Mouse (Mus musculus) megakaryocyte, adult 5-6 weeks (primary cell): ENCODE measurements around the gene Elovl6. TPM values are rescaled to one million over a fixed set of nuclear protein-coding genes. Genes with fewer than 3 reads are reported as not detected.

ENCODE experiments used
- ATAC-seq: 2 replicates; pipeline ENCODE4 v1.8.0; 2016; ENCODE audit warnings: mild to moderate bottlenecking, inconsistent platforms; ENCODE audit not compliant: poor library complexity, severe bottlenecking
- total RNA-seq, 2 experiments: library from RNA; stranded (forward) in 1 of 2; stranded (reverse) in 1 of 2; fragments of 153-499, 151-499 nt in 1 of 2; fragments of 221-1000, 200-1000 nt in 1 of 2; gene quantifications; 2 replicates each; pipeline versions ENCODE4 v1.2.3 to v1.2.4; 2015 to 2017

The Elovl6 gene
- total RNA-seq, 2 experiments from 2014 or later = 9.5 to 13.7 TPM

DNA sequence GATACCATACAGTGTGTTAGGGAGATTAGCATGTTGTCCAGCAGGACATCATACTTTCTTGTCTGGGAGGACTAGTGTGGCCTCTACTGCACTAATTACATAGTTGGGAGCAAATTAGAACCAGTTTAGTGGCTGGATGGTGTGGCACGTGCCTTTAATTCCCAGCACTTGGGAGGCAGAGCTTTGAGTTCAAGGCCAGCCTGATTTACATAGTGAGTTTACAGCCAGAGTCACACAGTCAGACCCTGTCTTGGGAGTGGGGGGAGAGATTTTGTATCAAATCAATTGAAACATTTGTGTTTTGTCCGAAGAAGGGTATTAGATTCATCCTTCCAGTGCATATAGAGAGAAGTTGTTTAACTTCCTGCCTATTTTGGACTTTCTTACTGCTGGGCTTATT lies 8.7 kb downstream of the Elovl6 start:
- no peak for ATAC-seq

DNA sequence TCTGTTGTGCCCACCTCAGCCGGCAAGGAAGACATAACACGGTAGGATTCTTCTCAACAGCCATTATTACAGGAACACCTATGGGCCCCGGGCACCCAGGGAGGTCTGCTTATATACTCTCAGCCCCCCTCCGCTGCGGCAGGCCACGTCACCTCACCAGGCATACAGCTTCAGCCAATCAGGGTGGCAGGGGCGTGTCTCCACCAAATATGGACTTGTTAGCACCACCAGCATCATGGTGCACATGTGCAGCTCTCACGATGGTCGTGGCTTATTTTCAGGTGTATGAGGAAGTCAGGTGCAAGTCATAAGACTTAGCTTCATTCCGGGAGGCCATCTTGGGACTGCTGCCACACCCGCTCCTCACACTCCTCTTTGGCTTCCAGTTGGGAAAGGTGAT lies 9.3 kb downstream of the Elovl6 start:
- ATAC-seq = no peak

DNA sequence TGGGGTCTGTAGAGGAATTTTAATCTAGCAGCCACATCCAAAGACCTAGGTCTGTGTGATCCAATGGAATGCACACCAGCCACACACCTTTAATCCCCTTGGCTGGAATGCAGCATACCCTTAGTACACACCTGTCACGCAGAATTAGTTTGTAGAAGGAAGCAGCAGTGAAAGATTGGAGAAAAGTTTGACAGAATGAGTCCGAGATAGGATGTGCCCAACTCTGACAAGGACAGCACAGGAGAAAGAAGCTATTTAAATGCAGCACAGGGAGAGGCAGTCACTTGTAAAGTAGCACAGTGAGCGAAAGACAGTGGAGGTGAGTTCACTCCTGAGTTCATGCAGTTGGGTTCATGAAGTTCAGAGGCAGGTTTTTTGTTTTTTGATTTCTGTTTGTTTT lies 11.2 kb downstream of the Elovl6 start:
- ATAC-seq = no peak

DNA sequence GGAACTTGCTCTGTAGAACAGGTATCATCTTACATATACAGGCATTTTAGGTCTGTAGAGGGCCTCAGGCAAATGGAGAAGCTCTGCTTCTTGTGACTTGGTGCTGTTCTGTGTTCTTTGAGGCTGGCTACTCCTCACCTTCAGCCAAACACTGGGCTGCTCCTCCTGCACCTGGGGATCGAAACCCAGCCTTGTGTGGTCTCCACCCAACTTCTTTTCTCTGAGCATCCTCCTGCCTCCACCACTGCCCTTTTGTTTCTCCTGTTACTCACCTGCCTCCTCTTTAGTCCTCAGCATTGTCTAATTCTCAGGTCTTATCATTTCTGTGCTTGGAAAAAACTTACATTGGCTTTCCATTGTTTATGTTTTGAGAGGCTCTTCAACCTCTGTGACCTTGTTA lies 12.1 kb downstream of the Elovl6 start:
- ATAC-seq = no peak

DNA sequence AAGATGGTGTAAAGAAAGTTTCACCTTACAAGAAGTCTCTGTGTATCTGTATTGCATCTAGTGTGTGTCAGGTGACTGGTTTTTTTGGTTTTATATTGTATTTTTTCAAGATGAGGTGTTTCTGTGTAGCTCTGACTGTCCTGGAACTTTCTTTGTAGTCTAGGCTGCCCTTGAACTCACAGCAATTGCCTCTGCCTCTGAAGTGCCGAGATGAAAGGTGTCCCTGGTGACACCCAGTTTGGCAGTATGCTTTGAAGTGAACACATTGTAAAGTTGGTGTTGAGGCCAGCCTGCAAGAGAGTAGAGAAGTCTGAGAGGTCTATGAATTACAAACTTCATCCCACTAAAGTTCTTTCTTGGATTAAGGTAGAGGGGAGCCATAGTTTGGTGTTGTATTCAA lies 13.1 kb downstream of the Elovl6 start:
- ATAC-seq = no peak

DNA sequence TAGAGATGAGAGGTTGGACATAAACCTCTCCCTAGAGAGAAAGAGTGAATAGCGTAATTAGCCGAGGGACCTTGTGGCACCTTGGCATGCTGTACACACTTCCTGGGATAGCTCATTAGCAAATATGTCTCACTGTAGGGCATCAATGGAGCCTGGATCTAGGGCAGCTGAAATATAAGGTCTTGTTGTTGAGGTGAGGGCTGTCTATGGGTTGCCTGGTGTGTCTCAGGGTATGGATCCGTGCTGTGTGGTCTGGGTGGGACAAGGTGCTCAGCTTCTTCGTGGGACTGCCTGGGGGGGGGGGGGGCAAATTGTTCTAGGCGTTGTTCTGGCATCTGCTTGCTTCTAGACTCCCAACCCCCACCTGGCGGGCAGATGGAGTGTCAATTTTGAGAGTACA lies 13.6 kb downstream of the Elovl6 start:
- no peak for ATAC-seq

DNA sequence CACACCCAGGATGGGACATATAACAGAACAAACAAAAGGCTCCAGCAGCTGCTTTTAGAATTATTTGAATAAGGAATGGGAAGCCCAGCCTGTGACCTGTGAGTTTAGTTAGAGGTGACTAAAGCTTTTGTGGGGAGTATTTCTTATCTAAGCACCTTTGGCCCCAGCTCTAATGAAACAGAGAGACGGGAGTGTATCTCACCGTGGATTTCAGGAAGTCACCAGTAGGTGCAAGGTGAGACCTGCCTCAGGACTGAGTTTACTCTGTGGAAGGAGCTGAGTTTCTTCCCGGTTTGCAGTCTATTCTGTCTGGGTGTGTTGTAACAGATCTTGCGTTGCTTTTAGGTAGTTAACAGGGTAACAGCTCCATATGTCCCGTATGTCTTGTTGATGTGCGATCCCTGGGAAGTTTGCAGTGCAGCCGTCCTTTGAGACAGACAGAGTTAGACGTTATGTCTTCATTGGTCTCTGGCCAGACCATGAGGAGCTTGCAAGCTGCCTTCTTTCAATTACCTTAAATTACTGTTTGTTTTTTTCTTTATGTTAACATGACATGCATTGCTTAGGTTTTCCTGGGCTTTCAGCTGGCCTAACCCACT lies 15.8 kb downstream of the Elovl6 start:
- no peak for ATAC-seq

DNA sequence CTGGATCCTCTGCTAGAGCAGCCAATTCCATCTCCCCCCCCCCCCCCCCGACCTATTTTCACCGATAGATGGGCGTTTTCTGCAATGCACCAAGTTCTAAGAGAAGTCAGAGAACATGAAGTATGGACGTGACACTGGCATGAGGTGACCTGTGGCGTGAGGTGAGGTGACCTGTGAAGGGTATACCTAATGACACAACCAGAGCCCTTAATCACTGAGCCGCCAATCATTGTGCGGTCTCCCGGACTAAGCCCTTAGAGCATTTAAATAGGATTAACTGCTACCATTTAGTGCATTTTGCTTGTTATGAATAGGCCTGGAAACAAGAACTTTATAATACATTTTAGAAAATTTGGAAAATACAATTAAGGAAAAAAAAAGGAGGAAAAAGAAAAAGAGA lies 16.6 kb downstream of the Elovl6 start:
- no peak for ATAC-seq

DNA sequence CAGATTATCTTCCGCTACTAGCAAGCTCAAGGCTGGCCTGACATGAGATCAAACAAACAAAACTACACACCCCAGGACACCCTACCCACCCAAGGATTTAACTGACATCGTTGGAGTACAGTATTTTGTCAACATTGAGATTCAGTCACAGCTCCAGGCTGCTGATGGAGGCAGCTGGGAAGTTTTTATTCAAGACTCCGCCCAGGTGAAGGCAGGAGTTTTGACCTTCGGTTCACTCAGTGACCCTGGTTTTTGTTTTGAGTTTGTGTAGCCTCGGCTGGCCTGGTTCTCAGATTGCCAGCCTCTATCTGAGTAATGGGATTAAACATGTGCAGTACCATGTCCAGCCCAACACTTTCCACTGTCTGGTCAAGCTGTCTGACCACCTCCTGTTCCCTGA lies 17.4 kb downstream of the Elovl6 start:
- ATAC-seq = no peak

DNA sequence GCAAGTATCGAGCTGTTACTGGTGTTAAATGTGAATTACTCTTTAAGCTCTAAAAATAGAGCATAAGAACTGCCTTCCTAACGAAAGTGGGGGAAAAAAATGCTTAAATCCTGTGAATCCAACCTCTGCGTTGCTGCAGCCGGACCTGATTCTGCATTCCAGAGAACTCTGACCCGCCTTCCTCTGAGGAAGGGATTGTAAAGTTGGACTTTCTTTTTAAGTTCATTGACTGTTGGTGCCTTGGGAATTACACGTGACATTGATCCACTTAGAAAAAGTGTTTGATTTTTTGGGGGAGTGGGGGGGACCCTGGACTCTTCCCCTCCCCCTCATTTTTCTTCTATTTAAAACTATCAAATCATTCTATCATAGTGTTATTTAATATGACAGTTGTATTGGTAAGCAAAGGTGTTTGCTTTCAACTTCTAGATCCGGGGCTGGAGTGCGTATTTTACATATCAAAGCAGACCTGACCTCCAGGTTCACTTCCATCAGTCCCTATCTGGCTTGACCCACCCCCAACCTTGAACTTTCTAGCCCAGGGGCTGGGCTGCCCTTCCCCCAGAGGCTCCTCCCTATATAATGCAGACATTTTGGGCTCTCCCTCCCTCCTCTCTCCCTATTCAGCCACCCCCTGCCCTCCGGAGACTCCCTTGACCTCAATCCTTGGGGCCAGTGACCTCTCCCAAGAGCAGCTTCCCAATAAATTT lies 19.6 kb downstream of the Elovl6 start:
- no peak for ATAC-seq

DNA sequence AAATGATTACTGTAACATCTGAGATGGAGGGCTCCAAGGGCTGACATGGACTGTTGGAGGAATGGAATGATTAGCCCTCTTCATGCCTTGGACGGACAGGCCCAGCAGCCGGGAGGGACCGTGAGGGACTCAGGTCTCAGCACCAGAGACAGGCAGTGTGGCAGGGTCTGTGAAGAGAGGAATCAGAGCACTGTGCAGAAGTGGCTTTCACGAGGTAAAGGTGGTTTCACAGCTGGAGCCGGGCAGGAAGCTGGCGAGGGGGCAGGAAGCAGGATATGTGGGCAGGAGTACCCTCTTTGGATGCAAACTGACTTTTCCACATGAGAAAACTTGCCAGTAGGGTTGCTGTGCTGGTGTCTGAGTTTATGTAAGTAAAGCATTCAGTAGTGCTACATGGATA lies 20.2 kb downstream of the Elovl6 start:
- ATAC-seq = peak; percentile 31

DNA sequence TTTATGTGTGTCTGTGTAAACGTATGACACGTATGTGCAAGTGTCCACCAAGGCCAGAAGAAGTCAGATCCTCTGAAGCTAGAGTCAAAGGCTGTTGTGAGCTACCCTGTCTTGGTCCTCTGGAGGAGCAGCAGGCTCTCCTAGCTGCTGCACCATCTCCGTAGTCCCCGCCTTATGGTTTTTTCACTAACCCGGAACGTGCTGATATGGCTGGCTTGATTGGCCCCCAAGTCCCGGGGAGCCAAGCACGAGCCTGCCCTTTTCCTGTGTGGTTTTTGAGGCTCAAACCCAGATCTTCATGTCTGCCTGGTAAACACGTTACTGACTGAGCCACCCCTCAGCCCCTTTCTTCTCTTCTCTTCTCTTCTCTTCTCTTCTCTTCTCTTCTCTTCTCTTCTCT lies 21.0 kb downstream of the Elovl6 start:
- ATAC-seq = peak; percentile 87

DNA sequence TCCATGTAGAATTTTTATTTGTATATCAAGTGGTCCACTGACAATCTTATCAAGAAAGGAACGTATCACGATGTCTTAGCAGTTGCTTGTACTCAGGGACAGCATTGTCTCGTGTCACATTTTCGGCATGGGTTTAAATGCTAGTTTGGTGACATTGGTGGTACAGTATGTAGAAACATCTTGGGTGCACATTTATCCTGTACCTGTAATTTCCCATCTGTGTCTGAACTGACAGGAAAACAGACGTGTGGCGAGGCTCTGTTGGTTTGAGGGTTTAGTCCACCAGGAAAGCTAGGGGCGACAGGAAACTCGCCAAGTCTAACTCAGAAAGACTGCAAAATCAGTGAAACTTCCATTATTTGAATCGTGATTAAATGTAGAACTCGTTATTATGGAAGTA lies 21.5 kb downstream of the Elovl6 start:
- no peak for ATAC-seq

DNA sequence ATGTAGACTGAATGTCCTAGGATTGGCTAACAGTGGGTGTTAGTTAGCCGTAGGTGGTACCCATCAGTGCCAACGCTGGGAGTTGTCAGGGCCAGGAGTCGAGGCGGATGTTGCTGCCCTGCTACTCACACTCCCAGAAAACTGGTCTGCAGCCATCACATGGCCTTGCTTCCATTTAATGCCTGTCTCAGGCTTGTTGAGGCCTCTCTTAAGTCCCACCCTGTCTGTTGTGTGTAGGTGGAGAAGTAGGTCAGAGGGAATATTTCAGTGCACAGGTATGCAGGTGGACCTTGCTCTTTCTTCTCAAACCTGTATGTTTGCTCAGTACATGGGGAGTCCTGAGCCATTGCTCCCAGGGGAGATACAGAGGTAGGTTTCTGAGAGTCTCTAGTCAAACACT lies 22.3 kb downstream of the Elovl6 start:
- ATAC-seq = no peak

DNA sequence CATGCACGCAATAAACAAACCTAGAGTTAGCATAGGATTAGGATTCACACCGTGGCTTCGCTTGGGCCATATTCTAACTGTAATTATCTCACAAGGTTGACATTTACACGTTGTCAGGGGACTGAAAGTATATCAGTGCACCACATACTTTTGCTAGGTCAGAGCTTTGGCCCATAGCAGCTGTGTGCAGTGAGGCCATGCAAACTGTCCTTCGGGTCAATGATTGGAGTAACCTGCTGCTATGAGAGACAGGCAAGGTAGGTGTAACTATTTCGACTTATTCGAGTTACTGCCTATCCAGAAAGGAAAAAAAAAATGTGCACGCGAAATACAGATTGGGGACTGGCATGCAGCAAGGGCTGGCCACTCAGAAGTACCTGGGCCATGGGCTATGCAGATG lies 24.9 kb downstream of the Elovl6 start:
- ATAC-seq = no peak

DNA sequence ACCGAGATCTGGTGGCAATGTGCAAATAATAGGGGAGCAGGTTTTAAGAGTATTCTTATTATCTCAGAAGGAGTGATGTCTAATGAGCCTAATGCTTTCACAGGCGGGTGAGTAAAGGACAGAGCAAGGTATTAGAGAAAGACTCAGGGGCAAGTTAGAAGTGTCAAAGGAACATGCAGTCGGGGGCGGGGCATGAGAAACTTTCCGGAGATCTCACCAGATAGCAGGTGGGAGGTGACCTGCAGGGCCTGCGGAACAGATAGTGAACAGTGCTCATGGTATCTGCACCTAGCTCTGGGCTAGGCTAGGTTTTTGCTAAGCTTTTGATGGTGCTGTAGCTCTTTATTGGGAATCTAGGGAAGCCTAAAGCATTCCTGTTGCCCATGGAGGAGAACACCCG lies 25.4 kb downstream of the Elovl6 start:
- no peak for ATAC-seq

DNA sequence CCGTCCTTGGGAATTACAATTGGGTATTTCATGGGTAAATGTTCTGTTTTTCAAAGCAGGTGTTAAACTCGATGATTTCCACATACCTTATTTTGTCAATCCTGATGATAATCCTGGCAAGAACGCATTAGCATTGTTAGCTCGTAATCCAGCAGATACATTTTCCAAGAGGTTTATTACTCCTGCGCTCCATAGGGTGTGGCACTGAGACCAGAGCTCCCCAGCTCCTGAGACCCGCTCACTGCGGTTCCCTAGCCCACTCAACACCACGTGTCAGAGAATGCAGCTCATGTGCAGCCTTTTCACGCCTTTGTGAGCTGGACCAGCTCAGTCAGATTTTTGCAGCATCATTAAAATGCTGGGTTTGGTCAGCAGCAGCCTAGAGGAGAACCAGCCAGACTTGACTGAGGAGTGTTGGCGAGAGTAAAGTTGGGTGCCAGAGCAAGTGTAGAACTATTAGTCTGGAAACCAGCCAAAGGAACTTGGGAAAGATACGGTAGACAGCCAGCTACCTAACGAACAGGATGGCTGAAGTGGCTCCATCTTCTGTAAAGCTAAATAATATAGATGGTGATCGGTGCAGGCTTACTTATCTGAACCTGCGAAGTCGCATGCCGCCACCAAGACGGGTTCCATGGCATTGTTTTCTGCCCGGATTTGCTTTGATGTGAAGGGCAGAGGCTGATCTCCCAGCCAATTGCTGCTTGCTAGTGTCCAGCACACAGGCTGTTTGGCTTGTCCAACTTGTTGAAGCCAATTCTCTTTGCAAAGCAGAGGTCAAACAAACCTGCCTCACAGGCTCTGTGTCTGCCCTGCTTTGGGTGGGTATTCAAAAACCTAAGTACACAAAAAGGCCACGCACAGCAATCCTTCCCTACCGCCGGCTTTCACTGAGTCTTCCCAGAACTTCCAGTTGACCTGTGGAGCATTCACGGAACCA lies 26.1 kb downstream of the Elovl6 start:
- no peak for ATAC-seq

DNA sequence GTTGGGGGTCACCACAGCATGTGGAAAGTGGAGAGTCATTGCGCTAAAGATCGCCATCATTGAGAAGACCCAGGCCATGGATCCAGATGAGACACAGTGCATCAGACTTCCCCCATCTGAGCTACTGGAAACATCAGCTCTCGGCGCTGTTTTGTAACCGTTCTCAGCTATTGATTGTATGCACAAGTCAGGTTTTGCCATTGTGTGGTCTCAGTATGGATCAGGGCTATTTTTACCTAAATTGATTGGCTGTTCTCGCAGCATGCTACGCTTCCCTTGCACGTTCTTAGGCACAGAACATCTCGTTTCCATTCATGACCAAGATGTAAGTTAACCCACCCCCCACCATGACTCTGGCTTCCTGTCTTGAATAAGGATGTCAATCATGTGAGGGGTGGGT lies 27.9 kb downstream of the Elovl6 start:
- ATAC-seq = no peak

DNA sequence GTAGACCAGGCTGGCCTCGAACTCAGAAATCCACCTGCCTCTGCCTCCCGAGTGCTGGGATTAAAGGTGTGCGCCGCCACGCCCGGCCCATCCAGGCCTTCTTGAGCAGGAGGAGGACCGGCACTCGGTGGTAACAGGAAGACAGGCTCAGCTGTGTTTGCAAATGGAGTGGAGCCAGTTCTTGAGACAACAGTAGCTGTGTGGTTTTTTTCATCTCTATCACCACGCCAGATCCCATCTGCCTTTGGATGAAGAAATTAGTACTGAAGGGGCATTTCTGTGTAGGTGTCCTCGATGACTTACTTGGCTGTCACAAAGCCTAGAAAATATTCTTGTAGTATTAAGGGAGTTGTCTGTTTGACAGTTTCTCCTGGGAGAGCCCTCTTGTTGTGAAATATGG lies 28.9 kb downstream of the Elovl6 start:
- no peak for ATAC-seq

DNA sequence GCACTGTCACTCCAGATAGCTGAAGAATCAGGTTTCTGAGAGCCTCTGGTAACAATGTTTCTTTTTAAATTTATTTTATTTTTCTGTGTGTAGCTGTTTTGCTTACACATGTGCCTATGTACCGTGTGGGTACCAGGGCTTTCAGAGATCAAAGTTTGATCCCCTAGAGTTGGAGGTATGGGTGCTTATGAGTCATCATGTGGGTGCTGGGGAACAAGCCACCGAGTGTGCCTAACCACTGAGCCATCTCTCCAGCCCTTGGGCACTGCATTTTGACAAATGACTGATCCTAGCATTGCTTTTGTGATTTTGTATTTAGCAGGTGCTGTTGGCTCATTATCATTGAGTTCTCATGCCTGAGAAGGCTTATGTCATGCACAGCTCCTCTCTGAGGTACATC lies 29.7 kb downstream of the Elovl6 start:
- no peak for ATAC-seq

DNA sequence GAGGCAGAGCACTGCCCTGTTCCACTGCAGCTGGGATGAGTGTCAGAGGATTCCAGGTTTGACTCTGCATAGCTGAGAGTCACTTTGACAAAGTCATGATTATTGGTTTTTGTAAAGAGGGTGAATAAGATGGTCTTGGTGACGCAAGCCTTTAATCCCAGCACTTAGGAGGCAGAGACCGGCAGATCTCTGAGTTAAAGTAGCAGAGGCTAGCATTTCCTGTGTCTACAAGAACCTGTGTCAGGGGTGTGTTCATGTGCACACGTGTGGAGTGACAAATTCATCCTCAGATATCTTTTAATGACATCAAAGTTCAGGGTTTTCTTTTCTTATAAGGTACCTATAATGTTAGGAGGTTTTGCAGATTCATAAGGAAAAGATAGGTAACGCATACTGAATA lies 30.3 kb downstream of the Elovl6 start:
- no peak for ATAC-seq

DNA sequence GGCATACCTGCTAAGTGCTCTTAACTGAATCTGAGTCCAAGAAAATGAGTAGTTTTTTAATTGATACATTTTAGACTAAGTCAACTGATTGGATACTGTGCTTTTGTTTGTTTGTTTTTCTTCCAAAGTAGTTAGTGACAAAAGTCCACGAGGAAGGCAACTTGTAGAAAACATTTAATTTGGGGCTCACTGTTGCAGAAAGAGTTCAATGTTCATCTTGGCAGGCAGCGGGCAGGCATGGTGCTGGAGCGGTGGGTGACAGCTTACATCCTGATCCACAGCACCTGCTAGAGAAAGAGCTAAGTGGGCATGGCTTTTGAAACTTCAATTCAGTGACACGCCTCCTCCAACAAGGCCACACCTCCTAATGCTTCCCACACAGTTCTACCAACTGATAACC lies 31.7 kb downstream of the Elovl6 start:
- no peak for ATAC-seq
